Mouse (Mus musculus): Measurements from ENCODE around the gene Zbtb20. TPM values are rescaled to one million over a fixed set of nuclear protein-coding genes. Genes with fewer than 3 reads are reported as not detected.

Gene Zbtb20
- polyA plus RNA-seq, 1 experiment from 2014 or later: 54.7 TPM

- WGBS: 91% methylated on average over 4 of the region's 4 CpGs
- Histone ChIP-seq H3K27me3 (ENCODE audit: control insufficient read depth, insufficient read depth, low read length) (no peaks in the 10 kb centered on the region), H3K27ac (ENCODE audit: low read depth, low read length) (no peak overlapping the region), H3K4me1 (replicated peaks; ENCODE audit: control insufficient read depth, insufficient read depth, low read length) (no peaks in the 10 kb centered on the region), H3K9ac (ENCODE audit: low read length) (no peak overlapping the region), H3K9me3 (ENCODE audit: control insufficient read depth, low read length) (no peaks in the 10 kb centered on the region), H3K4me2 (ENCODE audit: low read depth, low read length, severe bottlenecking) (no peak overlapping the region), H3K4me3 (ENCODE audit: low read depth, low read length) (no peak overlapping the region), H3K36me3 (ENCODE audit: control insufficient read depth, insufficient read depth, low read length) (no peaks in the 10 kb centered on the region)
- no peak for ATAC-seq (replicated peaks; ENCODE audit: low FRiP score)
- no peak for DNase-seq (ENCODE audit: low spot score)
Measured at GRCm38 (mm10) chr16:43384953-43385619, 509.4 kb downstream of the Zbtb20 start.

- DNase-seq (ENCODE audit: low spot score): no peak
- WGBS: 70% methylated on average over 5 of the region's 5 CpGs
- H3K27ac ChIP-seq (ENCODE audit: low read depth, low read length): no peak overlapping the region
- H3K9me3 ChIP-seq (ENCODE audit: control insufficient read depth, low read length): no peaks in the 10 kb centered on the region
- H3K36me3 ChIP-seq (ENCODE audit: control insufficient read depth, insufficient read depth, low read length): no peaks in the 10 kb centered on the region
- H3K27me3 ChIP-seq (ENCODE audit: control insufficient read depth, insufficient read depth, low read length): no peaks in the 10 kb centered on the region
- no peak overlapping the region for H3K4me2 ChIP-seq (ENCODE audit: low read depth, low read length, severe bottlenecking)
- no peak for ATAC-seq (replicated peaks; ENCODE audit: low FRiP score)
- H3K9ac ChIP-seq (ENCODE audit: low read length): no peak overlapping the region
- no peaks in the 10 kb centered on the region for H3K4me1 ChIP-seq (replicated peaks; ENCODE audit: control insufficient read depth, insufficient read depth, low read length)
- no peak overlapping the region for H3K4me3 ChIP-seq (ENCODE audit: low read depth, low read length)
Measured at GRCm38 (mm10) chr16:43385620-43386210, 510.0 kb downstream of the Zbtb20 start.

- no peaks in the 10 kb centered on the region for H3K9me3 ChIP-seq (ENCODE audit: control insufficient read depth, low read length)
- no peak overlapping the region for H3K4me2 ChIP-seq (ENCODE audit: low read depth, low read length, severe bottlenecking)
- no peak overlapping the region for H3K4me3 ChIP-seq (ENCODE audit: low read depth, low read length)
- 85% methylated on average over 5 of the region's 5 CpGs for WGBS
- H3K27me3 ChIP-seq (ENCODE audit: control insufficient read depth, insufficient read depth, low read length): no peaks in the 10 kb centered on the region
- DNase-seq (ENCODE audit: low spot score) (no peak), ATAC-seq (replicated peaks; ENCODE audit: low FRiP score) (no peak)
- no peak overlapping the region for H3K27ac ChIP-seq (ENCODE audit: low read depth, low read length)
- H3K9ac ChIP-seq (ENCODE audit: low read length): no peak overlapping the region
- no peaks in the 10 kb centered on the region for H3K36me3 ChIP-seq (ENCODE audit: control insufficient read depth, insufficient read depth, low read length)
- no peaks in the 10 kb centered on the region for H3K4me1 ChIP-seq (replicated peaks; ENCODE audit: control insufficient read depth, insufficient read depth, low read length)
Measured at GRCm38 (mm10) chr16:43386426-43386825, 510.7 kb downstream of the Zbtb20 start.

- no peaks in the 10 kb centered on the region for H3K27me3 ChIP-seq (ENCODE audit: control insufficient read depth, insufficient read depth, low read length)
- 96% methylated on average over 5 of the region's 5 CpGs for WGBS
- ATAC-seq (replicated peaks; ENCODE audit: low FRiP score): no peak
Measured at GRCm38 (mm10) chr16:43388389-43388788, 512.7 kb downstream of the Zbtb20 start.

GRCm38 (mm10) chr16:43390387-43390786 lies 514.7 kb downstream of the Zbtb20 start:
- Histone ChIP-seq H3K27me3 (ENCODE audit: control insufficient read depth, insufficient read depth, low read length) (no peaks in the 10 kb centered on the region), H3K4me1 (replicated peaks; ENCODE audit: control insufficient read depth, insufficient read depth, low read length) (no peaks in the 10 kb centered on the region), H3K4me3 (ENCODE audit: low read depth, low read length) (no peak overlapping the region), H3K36me3 (ENCODE audit: control insufficient read depth, insufficient read depth, low read length) (no peaks in the 10 kb centered on the region), H3K9ac (ENCODE audit: low read length) (no peak overlapping the region), H3K4me2 (ENCODE audit: low read depth, low read length, severe bottlenecking) (no peak overlapping the region), H3K27ac (ENCODE audit: low read depth, low read length) (no peak overlapping the region), H3K9me3 (ENCODE audit: control insufficient read depth, low read length) (no peaks in the 10 kb centered on the region)
- DNase-seq (ENCODE audit: low spot score) (no peak), ATAC-seq (replicated peaks; ENCODE audit: low FRiP score) (no peak)
- WGBS: 87% methylated on average over 4 of the region's 4 CpGs

More at GRCm38 (mm10) chr16:43388389-43388788, 512.7 kb downstream of the Zbtb20 start:
- Histone ChIP-seq H3K9ac (ENCODE audit: low read length) (no peak overlapping the region), H3K4me1 (replicated peaks; ENCODE audit: control insufficient read depth, insufficient read depth, low read length) (no peaks in the 10 kb centered on the region), H3K4me3 (ENCODE audit: low read depth, low read length) (no peak overlapping the region), H3K4me2 (ENCODE audit: low read depth, low read length, severe bottlenecking) (no peak overlapping the region), H3K36me3 (ENCODE audit: control insufficient read depth, insufficient read depth, low read length) (no peaks in the 10 kb centered on the region), H3K9me3 (ENCODE audit: control insufficient read depth, low read length) (no peaks in the 10 kb centered on the region), H3K27ac (ENCODE audit: low read depth, low read length) (no peak overlapping the region)
- no peak for DNase-seq (ENCODE audit: low spot score)

GRCm38 (mm10) chr16:43393382-43393781 lies 517.7 kb downstream of the Zbtb20 start:
- Histone ChIP-seq H3K9me3 (ENCODE audit: control insufficient read depth, low read length) (no peaks in the 10 kb centered on the region), H3K36me3 (ENCODE audit: control insufficient read depth, insufficient read depth, low read length) (no peaks in the 10 kb centered on the region), H3K4me3 (ENCODE audit: low read depth, low read length) (no peak overlapping the region), H3K9ac (ENCODE audit: low read length) (no peak overlapping the region), H3K27me3 (ENCODE audit: control insufficient read depth, insufficient read depth, low read length) (no peaks in the 10 kb centered on the region), H3K4me1 (replicated peaks; ENCODE audit: control insufficient read depth, insufficient read depth, low read length) (no peaks in the 10 kb centered on the region), H3K27ac (ENCODE audit: low read depth, low read length) (no peak overlapping the region), H3K4me2 (ENCODE audit: low read depth, low read length, severe bottlenecking) (no peak overlapping the region)
- no peak for DNase-seq (ENCODE audit: low spot score)
- ATAC-seq (replicated peaks; ENCODE audit: low FRiP score): no peak
- WGBS: 83% methylated on average over 4 of the region's 4 CpGs

- H3K36me3 ChIP-seq (ENCODE audit: control insufficient read depth, insufficient read depth, low read length): no peaks in the 10 kb centered on the region
Measured at GRCm38 (mm10) chr16:43394013-43394568, 518.4 kb downstream of the Zbtb20 start.

GRCm38 (mm10) chr16:43394760-43395159 lies 519.1 kb downstream of the Zbtb20 start:
- Histone ChIP-seq H3K9me3 (ENCODE audit: control insufficient read depth, low read length) (no peaks in the 10 kb centered on the region), H3K9ac (ENCODE audit: low read length) (no peak overlapping the region), H3K27me3 (ENCODE audit: control insufficient read depth, insufficient read depth, low read length) (no peaks in the 10 kb centered on the region), H3K4me2 (ENCODE audit: low read depth, low read length, severe bottlenecking) (no peak overlapping the region), H3K36me3 (ENCODE audit: control insufficient read depth, insufficient read depth, low read length) (no peaks in the 10 kb centered on the region), H3K27ac (ENCODE audit: low read depth, low read length) (no peak overlapping the region), H3K4me3 (ENCODE audit: low read depth, low read length) (no peak overlapping the region), H3K4me1 (replicated peaks; ENCODE audit: control insufficient read depth, insufficient read depth, low read length) (no peaks in the 10 kb centered on the region)
- no peak for DNase-seq (ENCODE audit: low spot score)
- no peak for ATAC-seq (replicated peaks; ENCODE audit: low FRiP score)
- WGBS: 77% methylated on average over 2 of the region's 2 CpGs

More at GRCm38 (mm10) chr16:43394013-43394568, 518.4 kb downstream of the Zbtb20 start:
- 88% methylated on average over 9 of the region's 9 CpGs for WGBS
- ATAC-seq (replicated peaks; ENCODE audit: low FRiP score) (no peak), DNase-seq (ENCODE audit: low spot score) (no peak)
- Histone ChIP-seq H3K4me2 (ENCODE audit: low read depth, low read length, severe bottlenecking) (no peak overlapping the region), H3K4me3 (ENCODE audit: low read depth, low read length) (no peak overlapping the region), H3K9ac (ENCODE audit: low read length) (no peak overlapping the region), H3K27ac (ENCODE audit: low read depth, low read length) (no peak overlapping the region), H3K27me3 (ENCODE audit: control insufficient read depth, insufficient read depth, low read length) (no peaks in the 10 kb centered on the region), H3K9me3 (ENCODE audit: control insufficient read depth, low read length) (no peaks in the 10 kb centered on the region), H3K4me1 (replicated peaks; ENCODE audit: control insufficient read depth, insufficient read depth, low read length) (no peaks in the 10 kb centered on the region)

Measured in forebrain, embryonic 11.5 days (tissue).